Mouse (Mus musculus): ENCODE data around the gene Cped1.

Cped1 gene

GRCm38 (mm10) chr6:21999025-21999424, 13.3 kb downstream of the Cped1 start:
- no peak for DNase-seq (ENCODE audit: extremely low read depth, low read depth)

GRCm38 (mm10) chr6:22000086-22000485, 14.4 kb downstream of the Cped1 start:
- no peak for DNase-seq (ENCODE audit: extremely low read depth, low read depth)

- no peak for DNase-seq (ENCODE audit: extremely low read depth, low read depth)
Measured at GRCm38 (mm10) chr6:22000881-22001280, 15.2 kb downstream of the Cped1 start.

GRCm38 (mm10) chr6:22001284-22001916, 15.7 kb downstream of the Cped1 start:
- no peak for DNase-seq (ENCODE audit: extremely low read depth, low read depth)

GRCm38 (mm10) chr6:22002521-22003199, 16.9 kb downstream of the Cped1 start:
- DNase-seq (ENCODE audit: extremely low read depth, low read depth) = no peak

- no peak for DNase-seq (ENCODE audit: extremely low read depth, low read depth)
Measured at GRCm38 (mm10) chr6:22003200-22003587, 17.5 kb downstream of the Cped1 start.

GRCm38 (mm10) chr6:22003959-22004543, 18.3 kb downstream of the Cped1 start:
- DNase-seq (ENCODE audit: extremely low read depth, low read depth) = no peak

- no peak for DNase-seq (ENCODE audit: extremely low read depth, low read depth)
Measured at GRCm38 (mm10) chr6:22008346-22008745, 22.6 kb downstream of the Cped1 start.

GRCm38 (mm10) chr6:22010258-22010657, 24.5 kb downstream of the Cped1 start:
- no peak for DNase-seq (ENCODE audit: extremely low read depth, low read depth)

GRCm38 (mm10) chr6:22010761-22011281, 25.1 kb downstream of the Cped1 start:
- DNase-seq (ENCODE audit: extremely low read depth, low read depth) = no peak

- DNase-seq (ENCODE audit: extremely low read depth, low read depth) = no peak
Measured at GRCm38 (mm10) chr6:22011546-22011945, 25.8 kb downstream of the Cped1 start.

GRCm38 (mm10) chr6:22012099-22012498, 26.4 kb downstream of the Cped1 start:
- DNase-seq (ENCODE audit: extremely low read depth, low read depth) = no peak

- no peak for DNase-seq (ENCODE audit: extremely low read depth, low read depth)
Measured at GRCm38 (mm10) chr6:22012501-22012900, 26.8 kb downstream of the Cped1 start.

GRCm38 (mm10) chr6:22013394-22013793, 27.7 kb downstream of the Cped1 start:
- DNase-seq (ENCODE audit: extremely low read depth, low read depth) = no peak

- DNase-seq (ENCODE audit: extremely low read depth, low read depth) = no peak
Measured at GRCm38 (mm10) chr6:22014291-22014911, 28.7 kb downstream of the Cped1 start.

GRCm38 (mm10) chr6:22017631-22018030, 31.9 kb downstream of the Cped1 start:
- no peak for DNase-seq (ENCODE audit: extremely low read depth, low read depth)

GRCm38 (mm10) chr6:22018768-22019445, 33.2 kb downstream of the Cped1 start:
- DNase-seq (ENCODE audit: extremely low read depth, low read depth) = no peak

GRCm38 (mm10) chr6:22019637-22020036, 33.9 kb downstream of the Cped1 start:
- no peak for DNase-seq (ENCODE audit: extremely low read depth, low read depth)

- no peak for DNase-seq (ENCODE audit: extremely low read depth, low read depth)
Measured at GRCm38 (mm10) chr6:22020696-22021095, 35.0 kb downstream of the Cped1 start.

GRCm38 (mm10) chr6:22021315-22021714, 35.6 kb downstream of the Cped1 start:
- no peak for DNase-seq (ENCODE audit: extremely low read depth, low read depth)

GRCm38 (mm10) chr6:22024168-22024567, 38.5 kb downstream of the Cped1 start:
- no peak for DNase-seq (ENCODE audit: extremely low read depth, low read depth)
